Mouse (Mus musculus) ovary, adult 10 weeks (tissue): Measurements from ENCODE around the gene Fam171a1. TPM values are rescaled to one million over a fixed set of nuclear protein-coding genes. Genes with fewer than 3 reads are reported as not detected.

Experiments
- polyA plus RNA-seq: library from polyadenylated mRNA; stranded (reverse); fragments of 350-450 nt; fragmentation: Illumina TruSeq; extraction: RNeasy Lipid Tissue Mini Kit (QIAGEN cat#74804); gene quantifications from one replicate; pipeline ENCODE4 v1.2.3, GENCODE M21; 2014

The Fam171a1 gene
- polyA plus RNA-seq, result 29.8 TPM

GRCm38 (mm10) chr2:3113866-3114265 is at the start of gene Fam171a1:
TSS of gene Fam171a1 (plus strand) at chr2:3114224.

Other genes with a start within 250 kb of the Fam171a1 start
- gene Nmt2, start 170.0 kb downstream of the Fam171a1 start, polyA plus RNA-seq, result 167 TPM
- 27.7 TPM for gene Rpp38, start 218.4 kb downstream of the Fam171a1 start, polyA plus RNA-seq
- gene Acbd7, start 221.9 kb downstream of the Fam171a1 start, polyA plus RNA-seq, result not detected